Mouse (Mus musculus): Measurements from ENCODE around the gene Mad2l1bp. TPM values are rescaled to one million over a fixed set of nuclear protein-coding genes. Genes with fewer than 3 reads are reported as not detected.
A peak's percentile ranks its signal among the peaks of the same experiment; 100 is the strongest.

Gene Mad2l1bp
- polyA plus RNA-seq, 1 experiment = 26.8 TPM

GRCm38 (mm10) chr17:46188829-46189228, 35.5 kb upstream of the Mad2l1bp start:
- no peak for TF ChIP-seq REST (IDR thresholded peaks at IDR 0.05; ENCODE audit: insufficient read depth, insufficient read length)
- no peaks in the 10 kb centered on the region for H3K79me2 ChIP-seq (ENCODE audit: control insufficient read depth, insufficient read depth)
- H3K36me3 ChIP-seq (ENCODE audit: control insufficient read depth, insufficient read depth) = peaks cover 17% of the 10 kb centered on the region
- no peak overlapping the region for H3K4me3 ChIP-seq
- H3K27me3 ChIP-seq (ENCODE audit: control insufficient read depth, insufficient read depth, insufficient read length) = no peaks in the 10 kb centered on the region
- H3K4me2 ChIP-seq (ENCODE audit: low read depth) = no peak overlapping the region
- H3ac ChIP-seq (ENCODE audit: control insufficient read depth, insufficient read length) = no peak overlapping the region

GRCm38 (mm10) chr17:46182273-46182672, 28.9 kb upstream of the Mad2l1bp start:
- H3K4me3 ChIP-seq = no peak overlapping the region
- no peak overlapping the region for H3K4me2 ChIP-seq (ENCODE audit: low read depth)
- no peak for TF ChIP-seq MYOG (IDR thresholded peaks at IDR 0.05; ENCODE audit: control insufficient read depth in 1 of 3, insufficient read depth in 1 of 3, insufficient read length in 2 of 3, low read depth in 2 of 3)
- no peak for TF ChIP-seq MYOD1 (IDR thresholded peaks at IDR 0.05; ENCODE audit: control insufficient read depth in 1 of 3, insufficient read length in 2 of 3, low read depth in 2 of 3)
- no peak for TF ChIP-seq USF1 (IDR thresholded peaks at IDR 0.05; ENCODE audit: low read depth)
- TF ChIP-seq TCF3 (IDR thresholded peaks at IDR 0.05; ENCODE audit: insufficient read length, low read depth) = no peak
- TF ChIP-seq POLR2AphosphoS2 (IDR thresholded peaks at IDR 0.05; ENCODE audit: insufficient read length, low read depth) = no peak
- TF ChIP-seq MAX (IDR thresholded peaks at IDR 0.05; ENCODE audit: low read depth) = no peak
- TF ChIP-seq SRF (IDR thresholded peaks at IDR 0.05; ENCODE audit: control insufficient read depth, insufficient read length, low read depth) = no peak
- no peak for TF ChIP-seq CEBPB (IDR thresholded peaks at IDR 0.05; ENCODE audit: insufficient read depth, poor library complexity, severe bottlenecking)
- TF ChIP-seq E2F4 (IDR thresholded peaks at IDR 0.05; ENCODE audit: insufficient read depth) = no peak
- TF ChIP-seq TCF12 (IDR thresholded peaks at IDR 0.05; ENCODE audit: insufficient read depth, poor library complexity, severe bottlenecking) = no peak
- no peak for TF ChIP-seq REST (IDR thresholded peaks at IDR 0.05; ENCODE audit: insufficient read depth, insufficient read length)
- TF ChIP-seq POLR2A (IDR thresholded peaks at IDR 0.05; ENCODE audit: insufficient read length, low read depth) = no peak
- H3K36me3 ChIP-seq (ENCODE audit: control insufficient read depth, insufficient read depth) = peaks cover 45% of the 10 kb centered on the region
- no peak overlapping the region for H3ac ChIP-seq (ENCODE audit: control insufficient read depth, insufficient read length)
- no peaks in the 10 kb centered on the region for H3K27me3 ChIP-seq (ENCODE audit: control insufficient read depth, insufficient read depth, insufficient read length)
- H3K79me2 ChIP-seq (ENCODE audit: control insufficient read depth, insufficient read depth) = no peaks in the 10 kb centered on the region

- no peaks in the 10 kb centered on the region for H3K79me2 ChIP-seq (ENCODE audit: control insufficient read depth, insufficient read depth)
- H3K4me3 ChIP-seq = no peak overlapping the region
- H3K4me2 ChIP-seq (ENCODE audit: low read depth) = no peak overlapping the region
- TF ChIP-seq CEBPB (IDR thresholded peaks at IDR 0.05; ENCODE audit: insufficient read depth, poor library complexity, severe bottlenecking) = no peak
- no peak for TF ChIP-seq E2F4 (IDR thresholded peaks at IDR 0.05; ENCODE audit: insufficient read depth)
- peak; percentile 40 for TF ChIP-seq POLR2A (IDR thresholded peaks at IDR 0.05; ENCODE audit: insufficient read length, low read depth)
- no peak for TF ChIP-seq MYOG (IDR thresholded peaks at IDR 0.05; ENCODE audit: control insufficient read depth in 1 of 3, insufficient read depth in 1 of 3, insufficient read length in 2 of 3, low read depth in 2 of 3)
- no peak for TF ChIP-seq TCF3 (IDR thresholded peaks at IDR 0.05; ENCODE audit: insufficient read length, low read depth)
- no peak for TF ChIP-seq MYOD1 (IDR thresholded peaks at IDR 0.05; ENCODE audit: control insufficient read depth in 1 of 3, insufficient read length in 2 of 3, low read depth in 2 of 3)
- no peak for TF ChIP-seq REST (IDR thresholded peaks at IDR 0.05; ENCODE audit: insufficient read depth, insufficient read length)
- peak; percentile 70 for TF ChIP-seq POLR2AphosphoS2 (IDR thresholded peaks at IDR 0.05; ENCODE audit: insufficient read length, low read depth)
- TF ChIP-seq USF1 (IDR thresholded peaks at IDR 0.05; ENCODE audit: low read depth) = no peak
- TF ChIP-seq TCF12 (IDR thresholded peaks at IDR 0.05; ENCODE audit: insufficient read depth, poor library complexity, severe bottlenecking) = no peak
- H3K27me3 ChIP-seq (ENCODE audit: control insufficient read depth, insufficient read depth, insufficient read length) = no peaks in the 10 kb centered on the region
- H3ac ChIP-seq (ENCODE audit: control insufficient read depth, insufficient read length) = no peak overlapping the region
- H3K36me3 ChIP-seq (ENCODE audit: control insufficient read depth, insufficient read depth) = peaks cover 53% of the 10 kb centered on the region
Measured at GRCm38 (mm10) chr17:46170538-46170937, 17.2 kb upstream of the Mad2l1bp start.

- Histone ChIP-seq H3K27me3 (ENCODE audit: control insufficient read depth, insufficient read depth, insufficient read length) (no peaks in the 10 kb centered on the region), H3K4me2 (ENCODE audit: low read depth) (peak overlapping the region; percentile 3), H3ac (ENCODE audit: control insufficient read depth, insufficient read length) (no peak overlapping the region), H3K4me3 (no peak overlapping the region), H3K79me2 (ENCODE audit: control insufficient read depth, insufficient read depth) (peaks cover 10% of the 10 kb centered on the region), H3K36me3 (ENCODE audit: control insufficient read depth, insufficient read depth) (peaks cover 67% of the 10 kb centered on the region)
- TF ChIP-seq POLR2AphosphoS2 (IDR thresholded peaks at IDR 0.05; ENCODE audit: insufficient read length, low read depth) (peak; percentile 64), MYOG (IDR thresholded peaks at IDR 0.05; ENCODE audit: control insufficient read depth in 1 of 3, insufficient read depth in 1 of 3, insufficient read length in 2 of 3, low read depth in 2 of 3) (no peak)
Measured at GRCm38 (mm10) chr17:46168768-46169167, 15.4 kb upstream of the Mad2l1bp start.

GRCm38 (mm10) chr17:46168318-46168717, 15.0 kb upstream of the Mad2l1bp start:
- H3ac ChIP-seq (ENCODE audit: control insufficient read depth, insufficient read length) = no peak overlapping the region
- peaks cover 13% of the 10 kb centered on the region for H3K79me2 ChIP-seq (ENCODE audit: control insufficient read depth, insufficient read depth)
- no peaks in the 10 kb centered on the region for H3K27me3 ChIP-seq (ENCODE audit: control insufficient read depth, insufficient read depth, insufficient read length)
- no peak overlapping the region for H3K4me3 ChIP-seq
- TF ChIP-seq TCF3 (IDR thresholded peaks at IDR 0.05; ENCODE audit: insufficient read length, low read depth) (peak; percentile 80), TCF12 (IDR thresholded peaks at IDR 0.05; ENCODE audit: insufficient read depth, poor library complexity, severe bottlenecking) (peak; percentile 53), USF1 (IDR thresholded peaks at IDR 0.05; ENCODE audit: low read depth) (no peak), POLR2AphosphoS2 (IDR thresholded peaks at IDR 0.05; ENCODE audit: insufficient read length, low read depth) (no peak), CEBPB (IDR thresholded peaks at IDR 0.05; ENCODE audit: insufficient read depth, poor library complexity, severe bottlenecking) (no peak), MAX (IDR thresholded peaks at IDR 0.05; ENCODE audit: low read depth) (no peak), E2F4 (IDR thresholded peaks at IDR 0.05; ENCODE audit: insufficient read depth) (no peak), SRF (IDR thresholded peaks at IDR 0.05; ENCODE audit: control insufficient read depth, insufficient read length, low read depth) (peak; percentile 40), REST (IDR thresholded peaks at IDR 0.05; ENCODE audit: insufficient read depth, insufficient read length) (no peak), POLR2A (IDR thresholded peaks at IDR 0.05; ENCODE audit: insufficient read length, low read depth) (peak; percentile 45), MYOG (IDR thresholded peaks at IDR 0.05; ENCODE audit: control insufficient read depth in 1 of 3, insufficient read depth in 1 of 3, insufficient read length in 2 of 3, low read depth in 2 of 3) (peak; percentile 60 to 97 (median 88)), MYOD1 (IDR thresholded peaks at IDR 0.05; ENCODE audit: control insufficient read depth in 1 of 3, insufficient read length in 2 of 3, low read depth in 2 of 3) (peak; percentile 74 to 100 (median 95))
- peak overlapping the region; percentile 3 for H3K4me2 ChIP-seq (ENCODE audit: low read depth)
- peaks cover 70% of the 10 kb centered on the region for H3K36me3 ChIP-seq (ENCODE audit: control insufficient read depth, insufficient read depth)
